Mouse (Mus musculus): ENCODE data around the gene Brap. TPM values are rescaled to one million over a fixed set of nuclear protein-coding genes. Genes with fewer than 3 reads are reported as not detected.
A peak's percentile ranks its signal among the peaks of the same experiment; 100 is the strongest.
"Not testable (repeated sequence)": the region's sequence is repeated elsewhere in the genome, so short reads cannot be mapped to it uniquely, and the experiment has no call there.

Gene Brap
- polyA plus RNA-seq, 1 experiment = 40.9 TPM

DNA sequence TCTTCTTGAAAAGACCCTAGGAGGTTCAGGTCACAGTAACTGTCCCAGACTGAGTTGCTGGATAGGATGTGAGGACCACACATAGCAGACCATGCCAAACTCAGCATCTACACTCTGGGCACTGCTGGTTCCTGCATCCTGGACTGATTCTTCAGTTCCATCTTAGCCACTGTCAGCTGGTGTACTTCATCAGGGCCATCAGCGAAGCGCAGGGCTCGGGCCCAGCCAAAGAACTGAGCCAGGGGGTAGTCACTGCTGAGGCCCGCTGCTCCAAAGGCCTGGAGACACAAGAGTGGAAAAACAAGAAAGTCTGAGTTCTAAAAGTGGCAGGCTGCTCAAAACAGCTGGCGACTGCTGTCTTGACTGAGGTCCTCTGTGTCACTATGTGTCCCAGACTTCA is 39.3 kb upstream of the Brap start:
- H3K79me2 ChIP-seq (ENCODE audit: control insufficient read depth, insufficient read depth) = peaks cover 7% of the 10 kb centered on the region
- no peak overlapping the region for H3K4me3 ChIP-seq
- H3K4me2 ChIP-seq (ENCODE audit: low read depth) = no peak overlapping the region
- no peaks in the 10 kb centered on the region for H3K36me3 ChIP-seq (ENCODE audit: control insufficient read depth, insufficient read depth)
- H3ac ChIP-seq (ENCODE audit: control insufficient read depth, insufficient read length) = no peak overlapping the region
- TF ChIP-seq E2F4 (IDR thresholded peaks at IDR 0.05; ENCODE audit: insufficient read depth) = no peak
- no peak for TF ChIP-seq POLR2AphosphoS2 (IDR thresholded peaks at IDR 0.05; ENCODE audit: insufficient read length, low read depth)
- no peak for TF ChIP-seq REST (IDR thresholded peaks at IDR 0.05; ENCODE audit: insufficient read depth, insufficient read length)
- TF ChIP-seq MAX (IDR thresholded peaks at IDR 0.05; ENCODE audit: low read depth) = no peak
- TF ChIP-seq TCF12 (IDR thresholded peaks at IDR 0.05; ENCODE audit: insufficient read depth, poor library complexity, severe bottlenecking) = no peak
- TF ChIP-seq MYOG (IDR thresholded peaks at IDR 0.05; ENCODE audit: control insufficient read depth in 1 of 3, insufficient read depth in 1 of 3, insufficient read length in 2 of 3, low read depth in 2 of 3) = no peak
- no peak for TF ChIP-seq MYOD1 (IDR thresholded peaks at IDR 0.05; ENCODE audit: control insufficient read depth in 1 of 3, insufficient read length in 2 of 3, low read depth in 2 of 3)
- no peak for TF ChIP-seq USF1 (IDR thresholded peaks at IDR 0.05; ENCODE audit: low read depth)
- no peak for TF ChIP-seq SRF (IDR thresholded peaks at IDR 0.05; ENCODE audit: control insufficient read depth, insufficient read length, low read depth)
- no peak for TF ChIP-seq TCF3 (IDR thresholded peaks at IDR 0.05; ENCODE audit: insufficient read length, low read depth)
- TF ChIP-seq CEBPB (IDR thresholded peaks at IDR 0.05; ENCODE audit: insufficient read depth, poor library complexity, severe bottlenecking) = no peak
- no peak for TF ChIP-seq POLR2A (IDR thresholded peaks at IDR 0.05; ENCODE audit: insufficient read length, low read depth)
- H3K27me3 ChIP-seq (ENCODE audit: control insufficient read depth, insufficient read depth, insufficient read length) = no peaks in the 10 kb centered on the region

- H3K36me3 ChIP-seq (ENCODE audit: control insufficient read depth, insufficient read depth) = no peaks in the 10 kb centered on the region
- no peak overlapping the region for H3ac ChIP-seq (ENCODE audit: control insufficient read depth, insufficient read length)
- H3K79me2 ChIP-seq (ENCODE audit: control insufficient read depth, insufficient read depth) = peaks cover 7% of the 10 kb centered on the region
- H3K27me3 ChIP-seq (ENCODE audit: control insufficient read depth, insufficient read depth, insufficient read length) = no peaks in the 10 kb centered on the region
- H3K4me2 ChIP-seq (ENCODE audit: low read depth) = peak overlapping the region; percentile 46
- peak; percentile 36 for TF ChIP-seq POLR2AphosphoS2 (IDR thresholded peaks at IDR 0.05; ENCODE audit: insufficient read length, low read depth)
- no peak for TF ChIP-seq USF1 (IDR thresholded peaks at IDR 0.05; ENCODE audit: low read depth)
- peak; percentile 26 to 91 (median 79) for TF ChIP-seq MYOD1 (IDR thresholded peaks at IDR 0.05; ENCODE audit: control insufficient read depth in 1 of 3, insufficient read length in 2 of 3, low read depth in 2 of 3)
- TF ChIP-seq SRF (IDR thresholded peaks at IDR 0.05; ENCODE audit: control insufficient read depth, insufficient read length, low read depth) = no peak
- TF ChIP-seq MAX (IDR thresholded peaks at IDR 0.05; ENCODE audit: low read depth) = no peak
- TF ChIP-seq MYOG (IDR thresholded peaks at IDR 0.05; ENCODE audit: control insufficient read depth in 1 of 3, insufficient read depth in 1 of 3, insufficient read length in 2 of 3, low read depth in 2 of 3) = peak in 2 of 3 experiments; percentile 14 to 57
- TF ChIP-seq TCF12 (IDR thresholded peaks at IDR 0.05; ENCODE audit: insufficient read depth, poor library complexity, severe bottlenecking) = peak; percentile 61
- peak; percentile 27 for TF ChIP-seq TCF3 (IDR thresholded peaks at IDR 0.05; ENCODE audit: insufficient read length, low read depth)
- H3K4me3 ChIP-seq = no peak overlapping the region
Measured at GRCm38 (mm10) chr5:121623241-121623640, 37.1 kb upstream of the Brap start.

- no peak overlapping the region for H3ac ChIP-seq (ENCODE audit: control insufficient read depth, insufficient read length)
- no peaks in the 10 kb centered on the region for H3K36me3 ChIP-seq (ENCODE audit: control insufficient read depth, insufficient read depth)
- H3K4me3 ChIP-seq = no peak overlapping the region
- H3K4me2 ChIP-seq (ENCODE audit: low read depth) = no peak overlapping the region
- no peaks in the 10 kb centered on the region for H3K79me2 ChIP-seq (ENCODE audit: control insufficient read depth, insufficient read depth)
- TF ChIP-seq REST (IDR thresholded peaks at IDR 0.05; ENCODE audit: insufficient read depth, insufficient read length) = no peak
- TF ChIP-seq CEBPB (IDR thresholded peaks at IDR 0.05; ENCODE audit: insufficient read depth, poor library complexity, severe bottlenecking) = no peak
- H3K27me3 ChIP-seq (ENCODE audit: control insufficient read depth, insufficient read depth, insufficient read length) = no peaks in the 10 kb centered on the region
Measured at GRCm38 (mm10) chr5:121627871-121628270, 32.5 kb upstream of the Brap start.

- peak in 2 of 3 experiments; percentile 52 to 74 for TF ChIP-seq MYOD1 (IDR thresholded peaks at IDR 0.05; ENCODE audit: control insufficient read depth in 1 of 3, insufficient read length in 2 of 3, low read depth in 2 of 3)
- peak; percentile 19 for TF ChIP-seq TCF12 (IDR thresholded peaks at IDR 0.05; ENCODE audit: insufficient read depth, poor library complexity, severe bottlenecking)
- TF ChIP-seq MYOG (IDR thresholded peaks at IDR 0.05; ENCODE audit: control insufficient read depth in 1 of 3, insufficient read depth in 1 of 3, insufficient read length in 2 of 3, low read depth in 2 of 3) = peak; percentile 36 to 70 (median 41)
- not testable (repeated sequence) for H3K4me3 ChIP-seq; H3ac ChIP-seq (ENCODE audit: control insufficient read depth, insufficient read length); H3K27me3 ChIP-seq (ENCODE audit: control insufficient read depth, insufficient read depth, insufficient read length); H3K36me3 ChIP-seq (ENCODE audit: control insufficient read depth, insufficient read depth); H3K4me2 ChIP-seq (ENCODE audit: low read depth); H3K79me2 ChIP-seq (ENCODE audit: control insufficient read depth, insufficient read depth)
Measured at GRCm38 (mm10) chr5:121631106-121631647, 29.2 kb upstream of the Brap start.

DNA sequence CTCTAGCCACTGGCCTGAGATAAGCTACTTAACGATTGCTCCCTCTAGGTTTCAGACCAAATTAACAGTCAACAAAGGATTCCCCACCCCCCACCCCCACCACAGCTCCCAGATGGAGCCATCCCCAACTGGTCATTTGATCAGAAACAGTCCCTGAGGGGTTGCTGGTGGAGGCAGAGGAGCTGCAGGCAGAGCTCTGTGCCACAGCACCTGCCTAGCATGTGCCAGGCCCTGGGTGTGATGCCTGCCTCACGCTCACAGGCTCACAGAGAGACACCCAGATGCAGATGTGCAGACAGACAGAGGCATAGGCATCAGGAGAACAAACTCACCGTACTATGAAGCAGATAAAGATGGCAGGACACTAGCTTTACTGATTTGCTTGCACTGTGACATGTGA is 27.6 kb upstream of the Brap start:
- H3K27me3 ChIP-seq (ENCODE audit: control insufficient read depth, insufficient read depth, insufficient read length) = no peaks in the 10 kb centered on the region
- no peak for TF ChIP-seq REST (IDR thresholded peaks at IDR 0.05; ENCODE audit: insufficient read depth, insufficient read length)
- TF ChIP-seq E2F4 (IDR thresholded peaks at IDR 0.05; ENCODE audit: insufficient read depth) = no peak
- no peak for TF ChIP-seq POLR2AphosphoS2 (IDR thresholded peaks at IDR 0.05; ENCODE audit: insufficient read length, low read depth)
- TF ChIP-seq MYOG (IDR thresholded peaks at IDR 0.05; ENCODE audit: control insufficient read depth in 1 of 3, insufficient read depth in 1 of 3, insufficient read length in 2 of 3, low read depth in 2 of 3) = peak in 2 of 3 experiments; percentile 31 to 55
- no peak overlapping the region for H3K4me3 ChIP-seq
- H3K36me3 ChIP-seq (ENCODE audit: control insufficient read depth, insufficient read depth) = no peaks in the 10 kb centered on the region
- no peaks in the 10 kb centered on the region for H3K79me2 ChIP-seq (ENCODE audit: control insufficient read depth, insufficient read depth)
- H3ac ChIP-seq (ENCODE audit: control insufficient read depth, insufficient read length) = no peak overlapping the region
- no peak overlapping the region for H3K4me2 ChIP-seq (ENCODE audit: low read depth)

Data from myocyte (in vitro differentiated cells).